Mouse (Mus musculus) adrenal gland, adult 2 months (tissue): ENCODE data around the gene Twist1. TPM values are rescaled to one million over a fixed set of nuclear protein-coding genes. Genes with fewer than 3 reads are reported as not detected.

Experiments used
- DNase-seq: peaks from one replicate; pipeline ENCODE4 v3.0.0; 2021
- polyA plus RNA-seq: library from polyadenylated mRNA; depleted of rRNA; stranded (reverse); fragments of >200 nt; gene quantifications from 2 replicates; pipeline ENCODE4 v1.2.3, GENCODE M21; 2012; rRNA removed
- total RNA-seq, 2 experiments: library from RNA; stranded (reverse); gene quantifications; 2 replicates each; pipeline ENCODE4 v1.2.3; 2021

Gene Twist1
- total and polyA plus RNA-seq, 3 experiments, result 5.1 to 19.4 (median 9.7) TPM

DNA sequence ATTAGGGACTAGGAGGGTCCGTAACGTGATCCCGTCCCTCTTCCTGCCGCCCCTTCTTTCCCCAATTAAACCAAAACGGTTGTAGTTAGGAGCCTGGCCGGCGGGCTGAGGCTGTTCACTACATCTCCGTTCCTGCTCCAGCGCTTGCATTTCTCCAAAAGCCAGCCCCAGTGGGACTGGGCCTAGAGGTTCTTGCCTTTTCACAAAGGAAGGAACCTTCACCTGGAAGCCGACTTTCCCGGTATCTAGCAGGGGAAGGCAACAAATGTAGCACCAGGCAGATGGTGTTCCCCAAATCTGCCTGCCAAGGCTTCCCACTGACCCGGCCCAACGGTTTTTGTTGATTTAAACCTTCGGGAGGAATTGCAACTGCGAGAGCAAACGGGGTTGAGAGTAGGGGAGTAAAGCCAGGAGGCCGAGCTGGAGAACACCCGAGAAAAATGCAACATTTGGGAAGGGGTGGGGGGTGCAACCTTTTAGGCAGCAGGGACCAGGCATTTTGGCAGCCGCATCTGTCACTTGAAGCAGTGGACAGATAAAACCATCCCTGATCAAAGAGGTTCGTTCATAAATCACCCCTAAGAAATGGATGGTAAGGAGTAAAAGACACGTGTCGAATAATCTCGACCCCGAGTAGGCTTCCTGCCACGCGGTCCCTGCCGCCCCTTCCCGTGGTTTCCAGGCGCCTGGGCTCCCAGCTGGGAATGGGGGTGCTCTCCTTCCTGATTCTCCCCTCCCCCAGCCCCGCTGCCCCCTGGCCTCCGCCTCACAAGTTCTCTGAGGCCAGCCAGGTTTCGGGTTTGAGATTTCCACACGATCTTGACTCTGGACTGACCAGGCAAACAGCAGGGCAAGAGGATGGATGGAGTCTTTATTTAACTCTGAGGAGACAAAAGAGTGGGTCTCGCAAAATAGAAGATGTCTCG is 9.3 kb downstream of the Twist1 start:
- DNase-seq, result no peak

DNA sequence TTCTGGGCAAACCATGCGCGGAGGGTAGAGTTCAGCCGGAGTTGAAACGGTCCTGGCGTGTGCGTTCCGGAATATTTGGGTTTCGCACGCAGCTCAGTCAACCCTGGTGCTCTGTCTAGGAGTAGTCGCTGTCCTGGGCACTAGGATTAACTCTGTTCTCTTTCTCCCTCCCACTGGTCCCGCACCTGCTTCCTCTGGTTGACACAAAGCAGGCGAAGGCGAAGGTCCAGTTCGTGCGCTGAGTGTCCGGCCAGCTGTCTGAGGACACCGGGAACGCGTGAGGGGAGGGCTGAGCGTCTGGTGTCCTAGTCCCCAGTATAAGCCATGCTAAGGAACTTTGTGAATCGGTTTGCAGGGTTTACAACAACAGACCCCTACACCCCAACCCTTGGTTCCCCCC is 10.0 kb downstream of the Twist1 start:
- DNase-seq, result no peak

GRCm38 (mm10) chr12:33968041-33968897 is 10.8 kb downstream of the Twist1 start:
- no peak for DNase-seq

DNA sequence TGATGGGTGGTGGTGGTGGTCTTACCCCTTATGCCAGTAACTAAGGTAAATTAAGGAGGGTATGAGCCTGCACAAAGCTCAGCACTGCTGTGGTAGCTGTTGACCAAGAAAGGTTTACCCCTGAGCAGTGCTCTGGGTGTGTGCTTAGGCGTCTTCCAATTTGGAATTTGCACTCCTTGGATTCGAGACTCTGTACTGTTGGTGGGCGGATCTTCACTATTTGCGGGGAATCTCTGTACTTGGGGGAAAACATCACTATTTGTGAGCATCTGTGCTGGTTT is 11.4 kb downstream of the Twist1 start:
- no peak for DNase-seq

- DNase-seq, result no peak
Measured at GRCm38 (mm10) chr12:33980159-33980558, 22.7 kb downstream of the Twist1 start.

DNA sequence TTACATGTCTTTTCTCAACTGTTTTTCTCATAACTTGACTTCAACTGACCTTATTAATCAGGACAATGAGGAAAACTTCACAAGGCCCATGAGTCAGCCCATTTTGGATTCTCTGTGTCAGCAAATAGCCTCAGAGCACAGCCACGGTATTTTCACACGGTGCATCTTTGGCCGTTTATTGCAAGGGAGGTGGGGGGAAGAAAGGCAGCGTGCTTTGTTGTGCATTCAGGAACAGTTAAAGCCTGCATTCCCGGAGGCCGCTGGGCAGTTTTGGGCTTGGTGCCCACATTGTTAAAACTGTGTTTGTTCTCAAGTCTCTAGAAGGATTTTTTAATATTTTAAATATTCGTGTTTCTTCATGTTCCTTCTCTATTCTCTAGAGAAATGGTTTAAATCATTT is 24.0 kb downstream of the Twist1 start:
- DNase-seq, result no peak

GRCm38 (mm10) chr12:33993127-33993526 is 35.7 kb downstream of the Twist1 start:
- DNase-seq, result no peak

Other genes with a start within 250 kb of the Twist1 start
- not detected for gene Ferd3l, start 29.2 kb upstream of the Twist1 start, total RNA-seq
- gene Ferd3l, start 29.2 kb upstream of the Twist1 start, polyA plus RNA-seq, result not detected in 2 replicates